In genomic region chr17:10198662-10199061, GRCm38 (mm10) we compare ENCODE assay signal across 25 mouse cellular contexts.
DNase-seq lines count a peak whose midpoint lies in the region; ATAC-seq and TF ChIP-seq lines count a peak whose summit lies in the region.
"Had no signal": no experiment of that assay in that cellular context is flagged by ENCODE, and none has a peak within 500 bp of the region (broad histone marks: within the 10 kb centered on the region; RNA-seq: fewer than 3 reads in every experiment).

No protein-coding gene starts in this region.

- 69% methylated on average over 2 of the region's 2 CpGs for WGBS in embryonic facial prominence, embryonic 15.5 days
- 97% methylated on average over 2 of the region's 2 CpGs for WGBS in embryonic facial prominence, embryonic 10.5 days
- 46% methylated on average over 2 of the region's 2 CpGs for WGBS in heart, postnatal 0 days
- 84% methylated on average over 2 of the region's 2 CpGs for WGBS in heart, embryonic 10.5 days
- 81% methylated on average over 2 of the region's 2 CpGs for WGBS in lung, embryonic 14.5 days
- WGBS in intestine, postnatal 0 days = 80% methylated on average over 2 of the region's 2 CpGs

- ATAC-seq in embryonic facial prominence, embryonic 15.5 days (ENCODE audit: insufficient number of reproducible peaks, low FRiP score, low TSS enrichment, low read depth) = no peak
- peak; percentile 25 for ATAC-seq in heart, postnatal 0 days (ENCODE audit: insufficient read depth, low read depth)
- ATAC-seq in lung, embryonic 14.5 days (ENCODE audit: insufficient read depth) = no peak
- no peak for ATAC-seq in intestine, postnatal 0 days
- ATAC-seq: inflammation-experienced regulatory T-cells, adult 6 months; midbrain, embryonic 13.5 days had no signal

- H3K9ac ChIP-seq in embryonic facial prominence, embryonic 15.5 days = no peak overlapping the region
- H3K9ac ChIP-seq in heart, postnatal 0 days (replicated peaks; ENCODE audit: low read depth, low read length) = no peak overlapping the region
- H3K9ac ChIP-seq in lung, embryonic 14.5 days = no peak overlapping the region
- H3K9ac ChIP-seq in intestine, postnatal 0 days (ENCODE audit: low read depth, low read length) = no peak overlapping the region
- H3K9ac ChIP-seq: liver, embryonic 15.5 days; midbrain, embryonic 13.5 days had no signal

- 0 out of 2 replicates have a peak, but pooled peaks have one; percentile 5 for TF ChIP-seq CTCF in heart, postnatal 0 days (IDR thresholded peaks at IDR 0.05; ENCODE audit: low read depth)
- TF ChIP-seq CTCF in lung, embryonic 14.5 days (IDR thresholded peaks at IDR 0.05; ENCODE audit: low read depth) = peak; percentile 27; the same call in 1 of the 2 replicates
- TF ChIP-seq CTCF in intestine, postnatal 0 days (IDR thresholded peaks at IDR 0.05; ENCODE audit: low read depth) = no peak

- no peaks in the 10 kb centered on the region for H3K27me3 ChIP-seq in embryonic facial prominence, embryonic 15.5 days
- H3K27me3 ChIP-seq in embryonic facial prominence, embryonic 10.5 days (replicated peaks; ENCODE audit: low read depth, poor library complexity, severe bottlenecking) = no peaks in the 10 kb centered on the region
- H3K27me3 ChIP-seq in heart, postnatal 0 days (ENCODE audit: control insufficient read depth, insufficient read depth, low read length) = no peaks in the 10 kb centered on the region
- no peaks in the 10 kb centered on the region for H3K27me3 ChIP-seq in heart, embryonic 10.5 days (ENCODE audit: insufficient read depth, poor library complexity, severe bottlenecking)
- no peaks in the 10 kb centered on the region for H3K27me3 ChIP-seq in lung, embryonic 14.5 days (ENCODE audit: insufficient read depth, low read length)
- no peaks in the 10 kb centered on the region for H3K27me3 ChIP-seq in intestine, postnatal 0 days (replicated peaks; ENCODE audit: control insufficient read depth, insufficient read depth, low read length)
- H3K27me3 ChIP-seq: liver, embryonic 15.5 days; megakaryocyte, embryonic 14.5 days; midbrain, embryonic 13.5 days had no signal

- H3K36me3 ChIP-seq in embryonic facial prominence, embryonic 15.5 days = peaks cover 6% of the 10 kb centered on the region; the same call in 1 of the 2 replicates
- peaks cover 24% of the 10 kb centered on the region for H3K36me3 ChIP-seq in embryonic facial prominence, embryonic 10.5 days (replicated peaks)
- H3K36me3 ChIP-seq in heart, postnatal 0 days (replicated peaks; ENCODE audit: control insufficient read depth, insufficient read depth, low read length) = peaks cover 29% of the 10 kb centered on the region
- H3K36me3 ChIP-seq in heart, embryonic 10.5 days = peaks cover 39% of the 10 kb centered on the region
- peaks cover 15% of the 10 kb centered on the region for H3K36me3 ChIP-seq in lung, embryonic 14.5 days (ENCODE audit: insufficient read depth)
- no peaks in the 10 kb centered on the region for H3K36me3 ChIP-seq in intestine, postnatal 0 days (ENCODE audit: control insufficient read depth, insufficient read depth)
- H3K36me3 ChIP-seq: midbrain, embryonic 13.5 days had no signal

- no peaks in the 10 kb centered on the region for H3K9me3 ChIP-seq in embryonic facial prominence, embryonic 15.5 days (replicated peaks)
- H3K9me3 ChIP-seq in embryonic facial prominence, embryonic 10.5 days = no peaks in the 10 kb centered on the region
- no peaks in the 10 kb centered on the region for H3K9me3 ChIP-seq in heart, postnatal 0 days (replicated peaks; ENCODE audit: control insufficient read depth, low read length)
- no peaks in the 10 kb centered on the region for H3K9me3 ChIP-seq in heart, embryonic 10.5 days
- no peaks in the 10 kb centered on the region for H3K9me3 ChIP-seq in lung, embryonic 14.5 days (ENCODE audit: low read depth, low read length)
- H3K9me3 ChIP-seq in intestine, postnatal 0 days (ENCODE audit: control insufficient read depth) = no peaks in the 10 kb centered on the region
- H3K9me3 ChIP-seq: limb, embryonic 10.5 days; liver, embryonic 15.5 days; midbrain, embryonic 13.5 days had no signal

- H3K4me1 ChIP-seq in embryonic facial prominence, embryonic 15.5 days = 0 out of 2 replicates have a peak, but pooled peaks cover 4% of the 10 kb centered on the region
- H3K4me1 ChIP-seq in embryonic facial prominence, embryonic 10.5 days = no peaks in the 10 kb centered on the region
- 0 out of 2 replicates have a peak, but pooled peaks cover 4% of the 10 kb centered on the region for H3K4me1 ChIP-seq in heart, postnatal 0 days (ENCODE audit: control insufficient read depth, insufficient read depth)
- no peaks in the 10 kb centered on the region for H3K4me1 ChIP-seq in heart, embryonic 10.5 days
- H3K4me1 ChIP-seq in lung, embryonic 14.5 days (ENCODE audit: insufficient read depth) = no peaks in the 10 kb centered on the region
- no peaks in the 10 kb centered on the region for H3K4me1 ChIP-seq in intestine, postnatal 0 days (replicated peaks; ENCODE audit: control insufficient read depth, insufficient read depth, low read length)
- H3K4me1 ChIP-seq: limb, embryonic 10.5 days; liver, embryonic 15.5 days; megakaryocyte, embryonic 14.5 days; midbrain, embryonic 13.5 days had no signal

- no peak overlapping the region for H3K4me3 ChIP-seq in embryonic facial prominence, embryonic 15.5 days (replicated peaks)
- no peak overlapping the region for H3K4me3 ChIP-seq in embryonic facial prominence, embryonic 10.5 days
- H3K4me3 ChIP-seq in heart, postnatal 0 days (ENCODE audit: low read depth, low read length) = no peak overlapping the region
- no peak overlapping the region for H3K4me3 ChIP-seq in heart, embryonic 10.5 days
- no peak overlapping the region for H3K4me3 ChIP-seq in lung, embryonic 14.5 days (ENCODE audit: low read depth, low read length)
- H3K4me3 ChIP-seq in intestine, postnatal 0 days (ENCODE audit: low read depth, low read length) = no peak overlapping the region
- H3K4me3 ChIP-seq: limb, embryonic 10.5 days; liver, embryonic 15.5 days; megakaryocyte, embryonic 14.5 days; midbrain, embryonic 13.5 days had no signal

- TF ChIP-seq EP300 in heart, postnatal 0 days (IDR thresholded peaks at IDR 0.05; ENCODE audit: low read depth) = no peak

- DNase-seq in embryonic facial prominence, embryonic 10.5 days (ENCODE audit: low spot score) = no peak
- DNase-seq in heart, postnatal 0 days (ENCODE audit: low spot score) = no peak
- no peak for DNase-seq in heart, embryonic 10.5 days (ENCODE audit: low spot score)
- no peak for DNase-seq in lung, embryonic 14.5 days
- DNase-seq in lung, postnatal 4 days = no peak
- DNase-seq in brain, adult 2 months (ENCODE audit: low read depth, low spot score) = peak; percentile 31
- DNase-seq: adrenal gland, postnatal 14 days; cerebellum, adult 8-10 months; cerebellum, postnatal 36 days; embryo, embryonic 11 days; gastrocnemius, postnatal 14 days; heart, postnatal 36 days; kidney, adult 2 months; kidney, postnatal 10 days; liver; thymus, adult 18-20 months; thymus, postnatal 36 days had no signal

- peak overlapping the region; percentile 44; the same call in 1 of the 2 replicates for H3K27ac ChIP-seq in embryonic facial prominence, embryonic 15.5 days (replicated peaks)
- no peak overlapping the region for H3K27ac ChIP-seq in embryonic facial prominence, embryonic 10.5 days (replicated peaks)
- H3K27ac ChIP-seq in heart, postnatal 0 days (ENCODE audit: low read depth) = no peak overlapping the region
- no peak overlapping the region for H3K27ac ChIP-seq in heart, embryonic 10.5 days
- no peak overlapping the region for H3K27ac ChIP-seq in lung, embryonic 14.5 days (ENCODE audit: low read depth)
- no peak overlapping the region for H3K27ac ChIP-seq in intestine, postnatal 0 days (ENCODE audit: low read depth, low read length)
- H3K27ac ChIP-seq: limb, embryonic 10.5 days; liver, embryonic 15.5 days; midbrain, embryonic 13.5 days had no signal

- no peak overlapping the region for H3K4me2 ChIP-seq in embryonic facial prominence, embryonic 15.5 days (replicated peaks)
- H3K4me2 ChIP-seq in heart, postnatal 0 days (ENCODE audit: low read depth, low read length) = no peak overlapping the region
- H3K4me2 ChIP-seq in lung, embryonic 14.5 days = no peak overlapping the region
- no peak overlapping the region for H3K4me2 ChIP-seq in intestine, postnatal 0 days (replicated peaks; ENCODE audit: low read depth)
- H3K4me2 ChIP-seq: heart, embryonic 11.5 days; liver, embryonic 15.5 days; midbrain, embryonic 13.5 days had no signal
